ENCODE assay signal across 8 mouse cellular contexts in the genomic region with DNA sequence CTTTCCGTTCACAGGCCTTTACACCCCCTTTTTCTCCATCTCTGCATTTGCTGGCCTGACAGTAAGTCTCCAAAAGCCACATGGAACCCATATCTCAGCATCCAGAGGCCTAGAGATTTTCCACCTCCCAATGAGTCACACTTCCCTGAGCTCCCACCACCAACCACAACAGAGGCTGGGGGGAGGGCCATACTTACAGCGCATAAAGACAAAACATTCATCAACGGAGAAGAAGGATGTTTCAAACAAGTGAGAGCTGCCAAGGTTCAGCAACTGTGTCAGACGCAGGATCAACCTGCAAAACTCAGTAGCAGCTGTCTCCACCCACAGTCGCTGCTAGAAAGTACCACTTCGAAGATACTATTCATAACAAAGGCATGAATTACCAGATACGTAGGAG. TPM values are rescaled to one million over a fixed set of nuclear protein-coding genes. Genes with fewer than 3 reads are reported as not detected.
DNase-seq lines count a peak whose midpoint lies in the region; ATAC-seq lines count a peak whose summit lies in the region.

No protein-coding gene starts in this region.

- H3K27me3 ChIP-seq in forebrain, embryonic 10.5 days (ENCODE audit: poor library complexity, severe bottlenecking), result no peaks in the 10 kb centered on the region
- no peaks in the 10 kb centered on the region for H3K27me3 ChIP-seq in forebrain, embryonic 12.5 days
- no peaks in the 10 kb centered on the region for H3K27me3 ChIP-seq in lung, embryonic 16.5 days (ENCODE audit: control insufficient read depth, insufficient read depth, low read depth, low read length)
- H3K27me3 ChIP-seq in heart, embryonic 15.5 days, result no peaks in the 10 kb centered on the region
- H3K27me3 ChIP-seq in stomach, embryonic 14.5 days (ENCODE audit: control insufficient read depth, insufficient read depth, low read length), result no peaks in the 10 kb centered on the region
- H3K27me3 ChIP-seq in hindbrain, embryonic 16.5 days (replicated peaks; ENCODE audit: control insufficient read depth, insufficient read depth, low read length), result no peaks in the 10 kb centered on the region

- no peaks in the 10 kb centered on the region for H3K9me3 ChIP-seq in forebrain, embryonic 10.5 days
- no peaks in the 10 kb centered on the region for H3K9me3 ChIP-seq in forebrain, embryonic 12.5 days
- H3K9me3 ChIP-seq in lung, embryonic 16.5 days (ENCODE audit: control insufficient read depth, low read length), result no peaks in the 10 kb centered on the region
- H3K9me3 ChIP-seq in heart, embryonic 15.5 days (replicated peaks), result no peaks in the 10 kb centered on the region
- no peaks in the 10 kb centered on the region for H3K9me3 ChIP-seq in stomach, embryonic 14.5 days (ENCODE audit: control insufficient read depth, low read depth, low read length)
- H3K9me3 ChIP-seq in hindbrain, embryonic 16.5 days (ENCODE audit: control insufficient read depth, low read length), result no peaks in the 10 kb centered on the region

- no peak for ATAC-seq in forebrain, embryonic 12.5 days (ENCODE audit: low FRiP score)
- no peak for ATAC-seq in lung, embryonic 16.5 days (ENCODE audit: low read depth)
- ATAC-seq in heart, embryonic 15.5 days (replicated peaks; ENCODE audit: insufficient number of reproducible peaks, insufficient read depth, low FRiP score, low read depth), result no peak
- no peak for ATAC-seq in stomach, embryonic 14.5 days (ENCODE audit: insufficient number of reproducible peaks, insufficient read depth, low FRiP score, low read depth)
- ATAC-seq in hindbrain, embryonic 16.5 days, result no peak

- H3K4me1 ChIP-seq in forebrain, embryonic 10.5 days, result peaks cover 48% of the 10 kb centered on the region
- peaks cover 30% of the 10 kb centered on the region for H3K4me1 ChIP-seq in forebrain, embryonic 12.5 days
- H3K4me1 ChIP-seq in lung, embryonic 16.5 days (replicated peaks; ENCODE audit: control insufficient read depth, insufficient read depth, low read length), result peaks cover 27% of the 10 kb centered on the region
- peaks cover 31% of the 10 kb centered on the region for H3K4me1 ChIP-seq in heart, embryonic 15.5 days (replicated peaks)
- H3K4me1 ChIP-seq in stomach, embryonic 14.5 days (ENCODE audit: control insufficient read depth, insufficient read depth, low read length), result peaks cover 18% of the 10 kb centered on the region; the same call in 1 of the 2 replicates
- H3K4me1 ChIP-seq in hindbrain, embryonic 16.5 days (ENCODE audit: control insufficient read depth, insufficient read depth, low read depth, low read length), result peaks cover 14% of the 10 kb centered on the region

- 80% methylated on average over 7 of the region's 7 CpGs for WGBS in forebrain, embryonic 10.5 days
- WGBS in forebrain, embryonic 12.5 days, result 43% methylated on average over 7 of the region's 7 CpGs
- WGBS in lung, embryonic 16.5 days, result 46% methylated on average over 7 of the region's 7 CpGs
- WGBS in heart, embryonic 15.5 days, result 53% methylated on average over 7 of the region's 7 CpGs
- 34% methylated on average over 7 of the region's 7 CpGs for WGBS in stomach, embryonic 14.5 days
- WGBS in hindbrain, embryonic 16.5 days, result 56% methylated on average over 7 of the region's 7 CpGs

- no peaks in the 10 kb centered on the region for H3K36me3 ChIP-seq in forebrain, embryonic 10.5 days (replicated peaks)
- H3K36me3 ChIP-seq in forebrain, embryonic 12.5 days (replicated peaks), result no peaks in the 10 kb centered on the region
- no peaks in the 10 kb centered on the region for H3K36me3 ChIP-seq in lung, embryonic 16.5 days (ENCODE audit: control insufficient read depth, insufficient read depth, low read length)
- H3K36me3 ChIP-seq in heart, embryonic 15.5 days, result no peaks in the 10 kb centered on the region
- no peaks in the 10 kb centered on the region for H3K36me3 ChIP-seq in stomach, embryonic 14.5 days (ENCODE audit: control insufficient read depth, insufficient read depth, low read length)
- no peaks in the 10 kb centered on the region for H3K36me3 ChIP-seq in hindbrain, embryonic 16.5 days (ENCODE audit: control insufficient read depth, insufficient read depth, low read length)

- no peak overlapping the region for H3K4me3 ChIP-seq in forebrain, embryonic 10.5 days
- H3K4me3 ChIP-seq in forebrain, embryonic 12.5 days (replicated peaks), result no peak overlapping the region
- no peak overlapping the region for H3K4me3 ChIP-seq in lung, embryonic 16.5 days (ENCODE audit: low read length)
- no peak overlapping the region for H3K4me3 ChIP-seq in heart, embryonic 15.5 days
- no peak overlapping the region for H3K4me3 ChIP-seq in stomach, embryonic 14.5 days (ENCODE audit: low read depth, low read length)
- no peak overlapping the region for H3K4me3 ChIP-seq in hindbrain, embryonic 16.5 days (ENCODE audit: low read length)

- no peak overlapping the region for H3K9ac ChIP-seq in forebrain, embryonic 12.5 days
- no peak overlapping the region for H3K9ac ChIP-seq in lung, embryonic 16.5 days (ENCODE audit: low read length)
- no peak overlapping the region for H3K9ac ChIP-seq in heart, embryonic 15.5 days
- H3K9ac ChIP-seq in stomach, embryonic 14.5 days (replicated peaks; ENCODE audit: low read depth, low read length), result no peak overlapping the region
- no peak overlapping the region for H3K9ac ChIP-seq in hindbrain, embryonic 16.5 days (ENCODE audit: low read depth, low read length)

- no peak overlapping the region for H3K4me2 ChIP-seq in forebrain, embryonic 12.5 days
- H3K4me2 ChIP-seq in lung, embryonic 16.5 days (ENCODE audit: low read depth, low read length), result no peak overlapping the region
- no peak overlapping the region for H3K4me2 ChIP-seq in heart, embryonic 15.5 days
- H3K4me2 ChIP-seq in stomach, embryonic 14.5 days (replicated peaks; ENCODE audit: low read depth, low read length), result no peak overlapping the region
- no peak overlapping the region for H3K4me2 ChIP-seq in hindbrain, embryonic 16.5 days (ENCODE audit: low read length)

- H3K27ac ChIP-seq in forebrain, embryonic 10.5 days, result peak overlapping the region; percentile 60; the same call in 1 of the 2 replicates
- no peak overlapping the region for H3K27ac ChIP-seq in forebrain, embryonic 12.5 days
- H3K27ac ChIP-seq in lung, embryonic 16.5 days (ENCODE audit: low read length), result peak overlapping the region; percentile 93; the same call in 1 of the 2 replicates
- peak overlapping the region; percentile 91 for H3K27ac ChIP-seq in heart, embryonic 15.5 days
- peak overlapping the region; percentile 93; the same call in 1 of the 2 replicates for H3K27ac ChIP-seq in stomach, embryonic 14.5 days (ENCODE audit: low read length)
- no peak overlapping the region for H3K27ac ChIP-seq in hindbrain, embryonic 16.5 days (ENCODE audit: low read depth, low read length)

- DNase-seq in forebrain, embryonic 10.5 days (ENCODE audit: extremely low spot score, low spot score), result no peak
- no peak for DNase-seq in lung, postnatal 10 days
- DNase-seq in urinary bladder, postnatal 4 days (ENCODE audit: low spot score in 2 of 2), result no peak

RNA-seq across cellular contexts. Expression of gene Vcpkmt, which starts 43.5 kb away (rescaled TPM):
- 30.6 and 32.4 TPM in 2 replicates for polyA plus RNA-seq in forebrain, embryonic 10.5 days (2016; fragmentation: Nextera tagmentation; extraction: Ambion mirVana)
- 24.1 and 29.1 TPM in 2 replicates for polyA plus RNA-seq in forebrain, embryonic 12.5 days (2016; fragmentation: Nextera tagmentation; extraction: Ambion mirVana)
- polyA plus RNA-seq in lung, embryonic 16.5 days (2015; fragmentation: Nextera tagmentation; extraction: Ambion mirVana), result 19.0 and 19.9 TPM in 2 replicates
- polyA plus RNA-seq in heart, embryonic 15.5 days (2015; fragmentation: Nextera tagmentation; extraction: Ambion mirVana), result 15.3 and 15.9 TPM in 2 replicates
- polyA plus RNA-seq in stomach, embryonic 14.5 days (2014; fragmentation: Nextera tagmentation; extraction: Ambion mirVana), result 20.7 and 22.6 TPM in 2 replicates
- 25.5 and 30.6 TPM in 2 replicates for polyA plus RNA-seq in hindbrain, embryonic 16.5 days (2015; fragmentation: Nextera tagmentation; extraction: Ambion mirVana)

Comparison
In these comparisons a context has a peak if more than half of its experiments do, and no peak if none do; other contexts are left out.
1. H3K27ac ChIP-seq: peak in forebrain, embryonic 10.5 days (single experiment), lung, embryonic 16.5 days (single experiment), heart, embryonic 15.5 days (single experiment) and stomach, embryonic 14.5 days (single experiment); none in forebrain, embryonic 12.5 days (single experiment) and hindbrain, embryonic 16.5 days (single experiment).